Mouse (Mus musculus) midbrain, embryonic 10.5 days (tissue): ENCODE measurements around the gene Gm17631. TPM values are rescaled to one million over a fixed set of nuclear protein-coding genes. Genes with fewer than 3 reads are reported as not detected.
"Not testable (repeated sequence)": the region's sequence is repeated elsewhere in the genome, so short reads cannot be mapped to it uniquely, and the experiment has no call there.

Experiments
- DNase-seq: peaks from one replicate; pipeline ENCODE4 v3.0.0-alpha.2; 2017; ENCODE audit warnings: low spot score
- H3K27ac ChIP-seq: fragments of 300-500 bp; sonication (generic); replicated peaks from 2 replicates; pipeline ENCODE4 v1.5.1; 2016; ENCODE audit warnings: mild to moderate bottlenecking
- H3K27me3 ChIP-seq: fragments of 300-500 bp; sonication (generic); 2 replicates; pipeline ENCODE4 v1.6.1; 2016; ENCODE audit warnings: low read depth, mild to moderate bottlenecking; ENCODE audit not compliant: poor library complexity, severe bottlenecking
- H3K36me3 ChIP-seq: fragments of 300-500 bp; sonication (generic); 2 replicates; pipeline ENCODE4 v1.6.1; 2016; ENCODE audit warnings: mild to moderate bottlenecking, moderate library complexity
- H3K4me1 ChIP-seq: fragments of 300-500 bp; sonication (generic); 2 replicates; pipeline ENCODE4 v1.6.1; 2016
- H3K4me3 ChIP-seq: fragments of 300-500 bp; sonication (generic); 2 replicates; pipeline ENCODE4 v1.5.1; 2016; ENCODE audit warnings: mild to moderate bottlenecking, moderate library complexity
- H3K9me3 ChIP-seq: fragments of 300-500 bp; sonication (generic); replicated peaks from 2 replicates; pipeline ENCODE4 v1.6.1; 2016; ENCODE audit warnings: mild to moderate bottlenecking
- WGBS: fragments of 180-500 bp; shearing (Covaris S2); methylation state at CpG from one replicate; pipeline ENCODE4 v1.1.7; 2016; 5-methylcytosine and 5-hydroxymethylcytosine counted together
- polyA plus RNA-seq: library from polyadenylated mRNA; unstranded; fragments of >200 nt; fragmentation: Nextera tagmentation; extraction: Ambion mirVana; gene quantifications from 2 replicates; pipeline ENCODE4 v1.2.1, GENCODE M21; 2016

The Gm17631 gene
- polyA plus RNA-seq: not detected in 2 replicates

DNA sequence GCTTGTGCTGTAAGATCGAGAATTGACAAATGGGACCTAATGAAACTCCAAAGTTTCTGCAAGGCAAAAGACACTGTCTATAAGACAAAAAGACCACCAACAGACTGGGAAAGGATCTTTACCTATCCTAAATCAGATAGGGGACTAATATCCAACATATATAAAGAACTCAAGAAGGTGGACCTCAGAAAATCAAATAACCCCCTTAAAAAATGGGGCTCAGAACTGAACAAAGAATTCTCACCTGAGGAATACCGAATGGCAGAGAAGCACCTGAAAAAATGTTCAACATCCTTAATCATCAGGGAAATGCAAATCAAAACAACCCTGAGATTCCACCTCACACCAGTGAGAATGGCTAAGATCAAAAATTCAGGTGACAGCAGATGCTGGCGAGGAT lies at the start of gene Gm17631:
Gene Gm17631, plus strand, starts transcription at position 301 of the 400 bp plus-strand sequence.
- H3K36me3 ChIP-seq, H3K4me3 ChIP-seq, H3K27me3 ChIP-seq, DNase-seq, H3K4me1 ChIP-seq, H3K27ac ChIP-seq: not testable (repeated sequence)
- peaks cover 29% of the 10 kb centered on the region for H3K9me3 ChIP-seq
- no CpG with 5 or more reads among the region's 3 CpGs for WGBS

DNA sequence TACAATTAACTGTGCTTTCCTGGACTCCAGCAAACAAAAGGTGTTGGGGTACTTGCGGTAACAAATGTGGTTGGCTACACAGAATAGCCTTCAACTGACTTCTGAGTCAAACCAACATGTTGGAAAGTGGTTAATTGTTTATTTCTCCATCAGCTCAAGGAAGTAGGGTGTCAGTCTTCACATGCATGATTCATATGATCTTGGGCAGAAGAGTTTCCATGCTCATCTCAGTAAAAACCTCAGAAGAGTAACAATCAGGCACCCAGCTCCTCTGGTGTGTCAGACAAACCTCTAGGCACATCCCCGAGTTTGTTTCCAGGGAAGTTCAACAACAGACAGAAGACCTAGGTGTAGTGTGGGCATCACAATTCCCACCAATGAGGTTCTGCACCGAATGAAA lies 44.7 kb upstream of the Gm17631 start:
- 68% methylated on average over 3 of the region's 3 CpGs for WGBS
- H3K36me3 ChIP-seq: no peaks in the 10 kb centered on the region
- H3K4me3 ChIP-seq: no peak overlapping the region

DNA sequence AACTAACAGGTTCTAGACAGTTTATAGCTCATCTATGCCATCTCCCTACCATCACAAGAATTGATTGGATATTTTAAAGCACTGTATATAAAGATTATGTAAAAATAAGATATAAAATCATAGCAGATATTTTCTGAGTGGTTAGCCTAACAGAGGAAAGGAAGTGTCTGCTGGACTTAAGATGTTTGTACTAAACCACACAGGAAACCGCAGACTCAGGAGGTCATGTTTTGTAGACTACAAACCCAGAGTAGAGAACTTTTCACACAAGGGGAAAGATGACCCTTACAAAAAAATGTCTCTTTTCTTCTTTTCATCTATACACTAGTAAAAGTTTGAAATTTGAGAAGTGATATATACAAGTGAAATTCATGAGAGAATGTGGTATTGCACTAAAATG lies 38.4 kb upstream of the Gm17631 start:
- Histone ChIP-seq H3K4me3 (no peak overlapping the region), H3K9me3 (peaks cover 39% of the 10 kb centered on the region), H3K27ac (no peak overlapping the region), H3K4me1 (no peaks in the 10 kb centered on the region), H3K27me3 (no peaks in the 10 kb centered on the region), H3K36me3 (no peaks in the 10 kb centered on the region)
- DNase-seq: no peak
- 93% methylated on average over 1 of the region's 1 CpGs for WGBS

More for the DNA sequence above, 44.7 kb upstream of the Gm17631 start:
- Histone ChIP-seq H3K4me1 (no peaks in the 10 kb centered on the region), H3K27ac (no peak overlapping the region), H3K9me3 (peaks cover 26% of the 10 kb centered on the region), H3K27me3 (no peaks in the 10 kb centered on the region)
- DNase-seq: no peak

DNA sequence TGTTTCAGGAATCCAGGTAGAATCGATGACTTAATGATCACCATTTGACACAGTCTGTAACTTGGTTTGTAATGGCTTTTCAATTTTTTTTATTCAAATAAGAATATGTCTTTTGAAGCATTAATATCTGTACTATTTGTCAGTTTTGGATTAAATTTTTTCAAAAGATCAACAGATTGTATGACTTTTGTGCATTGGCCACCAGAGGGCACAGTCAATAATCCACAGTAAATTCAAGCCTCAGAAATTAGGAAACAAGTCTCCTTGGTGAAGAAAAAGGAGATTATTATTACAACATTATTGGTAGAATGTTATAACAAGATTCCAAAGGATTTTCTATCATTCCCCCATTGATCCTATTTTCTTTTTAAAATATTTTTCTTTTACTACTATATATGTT lies 36.9 kb upstream of the Gm17631 start:
- Histone ChIP-seq H3K9me3 (peaks cover 44% of the 10 kb centered on the region), H3K27me3 (no peaks in the 10 kb centered on the region), H3K4me3 (no peak overlapping the region), H3K36me3 (no peaks in the 10 kb centered on the region), H3K27ac (no peak overlapping the region), H3K4me1 (no peaks in the 10 kb centered on the region)
- DNase-seq: no peak
- WGBS: 97% methylated on average over 1 of the region's 1 CpGs

DNA sequence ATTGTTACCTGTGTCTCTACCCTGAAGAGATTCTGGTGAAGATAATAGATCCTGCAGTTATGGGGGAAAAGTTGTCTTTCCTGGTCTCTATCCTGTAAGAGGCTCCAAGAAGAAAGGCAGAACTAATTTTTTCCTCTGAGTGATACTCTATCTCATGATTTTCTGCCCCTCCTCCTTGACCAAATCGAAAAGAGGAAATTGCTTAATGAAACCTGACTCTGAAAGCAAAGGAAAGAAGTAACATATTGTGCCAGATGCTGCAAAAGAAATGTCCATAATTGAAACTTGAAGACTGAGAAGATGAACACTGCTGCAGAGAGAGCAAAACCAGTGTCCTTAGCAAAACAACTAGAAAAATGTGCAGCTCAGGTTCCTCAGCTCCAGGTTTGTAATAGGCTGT lies 14.1 kb downstream of the Gm17631 start, which contains the start of gene Klra17:
Gene Klra17, minus strand, starts transcription at position 124 of the 400 bp plus-strand sequence.
- Histone ChIP-seq H3K4me3 (no peak within 1 kb of the TSS), H3K27ac (no peak within 1 kb of the TSS), H3K27me3 (no peaks in the 10 kb centered on the region), H3K4me1 (no peaks in the 10 kb centered on the region), H3K9me3 (peaks cover 33% of the 10 kb centered on the region), H3K36me3 (no peaks in the 10 kb centered on the region)
- WGBS: 66% methylated on average over 1 of the region's 1 CpGs
- no peak for DNase-seq

DNA sequence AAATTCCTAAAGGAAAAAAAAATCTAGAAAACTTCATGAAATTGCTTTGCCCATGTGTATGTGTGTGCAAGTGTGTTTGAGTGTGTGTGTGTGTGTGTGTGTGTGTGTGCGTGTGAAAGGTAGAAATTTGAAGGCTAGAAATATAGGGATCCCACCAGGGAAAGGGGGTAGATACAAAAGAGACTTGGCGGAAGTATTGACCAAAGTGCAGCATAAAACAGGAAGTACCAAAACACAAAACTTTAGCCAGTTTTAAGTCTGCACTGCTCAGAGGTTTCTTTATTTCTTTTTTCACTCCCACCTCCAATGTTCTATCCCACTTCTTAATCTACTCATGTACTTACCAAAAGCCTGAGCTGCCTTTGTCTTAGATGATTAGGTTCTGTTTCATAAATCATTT lies 20.1 kb downstream of the Gm17631 start:
- H3K36me3 ChIP-seq: no peaks in the 10 kb centered on the region
- H3K9me3 ChIP-seq: peaks cover 48% of the 10 kb centered on the region
- no peak overlapping the region for H3K4me3 ChIP-seq
- H3K27me3 ChIP-seq: no peaks in the 10 kb centered on the region
- DNase-seq: no peak
- no peaks in the 10 kb centered on the region for H3K4me1 ChIP-seq
- no peak overlapping the region for H3K27ac ChIP-seq
- WGBS: 94% methylated on average over 2 of the region's 2 CpGs

Other genes starting within 250 kb of the Gm17631 start
- gene Klrk1, start 238.8 kb upstream of the Gm17631 start, polyA plus RNA-seq: 0.22 and 0.39 TPM in 2 replicates
- gene Klrc3, start 219.3 kb upstream of the Gm17631 start, polyA plus RNA-seq: not detected in 2 replicates
- gene Klrc2, start 202.0 kb upstream of the Gm17631 start, polyA plus RNA-seq: not detected in 2 replicates
- gene Klrc1, start 183.7 kb upstream of the Gm17631 start, polyA plus RNA-seq: not detected in 2 replicates
- gene Klri1, start 145.5 kb upstream of the Gm17631 start, polyA plus RNA-seq: not detected in 2 replicates
- gene Klri2, start 122.2 kb upstream of the Gm17631 start, polyA plus RNA-seq: not detected in 2 replicates
- gene Gm156, start 78.4 kb upstream of the Gm17631 start, polyA plus RNA-seq: not detected in 2 replicates
- not detected in 2 replicates for gene Klra17, start 14.0 kb downstream of the Gm17631 start, polyA plus RNA-seq
- gene Klra5, start 55.0 kb downstream of the Gm17631 start, polyA plus RNA-seq: not detected in 2 replicates
- not detected in 2 replicates for gene Klra6, start 164.3 kb downstream of the Gm17631 start, polyA plus RNA-seq
- gene Klra4, start 204.6 kb downstream of the Gm17631 start, polyA plus RNA-seq: not detected in 2 replicates